11 mouse cellular contexts compared by ENCODE assay signal in the genomic region with DNA sequence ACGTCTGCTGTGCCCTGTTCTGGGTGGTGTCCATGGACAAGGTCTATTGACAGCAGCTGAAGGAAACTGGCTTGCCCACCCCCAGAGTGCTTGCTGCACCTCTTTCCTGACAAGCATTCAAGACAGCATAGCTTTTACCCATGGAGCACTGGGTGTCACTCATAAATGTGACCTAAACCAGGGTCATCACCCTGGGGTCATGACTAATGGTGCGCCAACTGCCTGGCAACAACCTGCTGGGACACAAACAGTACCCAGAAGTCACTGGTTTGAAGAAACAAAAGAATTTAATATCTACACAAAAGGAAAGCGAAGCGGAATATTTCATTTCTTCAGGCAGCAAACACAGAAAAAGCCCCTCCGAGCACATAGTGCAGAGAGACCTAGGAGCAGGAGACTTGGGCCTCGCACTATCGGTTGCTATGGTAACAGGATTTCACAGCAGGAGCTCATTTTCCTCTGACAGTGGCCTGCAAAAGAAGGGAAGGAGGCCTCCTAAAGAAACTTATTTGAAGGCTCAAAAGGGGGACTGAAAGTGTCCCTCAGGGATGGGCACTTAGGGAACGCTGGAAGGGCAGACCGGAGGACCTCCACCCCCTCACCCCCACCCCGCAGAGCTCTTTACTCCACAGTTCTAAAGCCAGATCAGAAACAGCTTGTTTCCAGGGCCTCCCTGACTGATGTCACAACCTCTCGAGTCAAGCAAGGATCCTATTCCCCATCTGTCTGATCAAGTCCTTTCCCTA. TPM values are rescaled to one million over a fixed set of nuclear protein-coding genes. Genes with fewer than 3 reads are reported as not detected.
DNase-seq lines count a peak whose midpoint lies in the region; ATAC-seq lines count a peak whose summit lies in the region.
"Had no signal": no experiment of that assay in that cellular context is flagged by ENCODE, and none has a peak within 500 bp of the region (broad histone marks: within the 10 kb centered on the region; RNA-seq: fewer than 3 reads in every experiment).

No protein-coding gene starts in this region.

- H3K27ac ChIP-seq in limb, embryonic 12.5 days: no peak overlapping the region
- H3K27ac ChIP-seq: embryonic facial prominence, embryonic 15.5 days had no signal

- peak; percentile 69 for DNase-seq in adrenal gland, adult 2 months
- DNase-seq in adrenal gland, postnatal 10 days: no peak
- DNase-seq in right cerebral cortex, postnatal 10 days (ENCODE audit: low spot score in 2 of 2): peak; percentile 54 to 71
- DNase-seq in right cerebral cortex, postnatal 36 days (ENCODE audit: low spot score in 2 of 2): no peak
- peak; percentile 13 for DNase-seq in yolk sac, embryonic 10.5 days (ENCODE audit: low spot score)
- DNase-seq in frontal cortex, postnatal 10 days (ENCODE audit: low spot score in 2 of 2): no peak
- DNase-seq in urinary bladder, postnatal 14 days (ENCODE audit: low spot score): no peak
- DNase-seq: lung, postnatal 4 days; spleen, adult 18-20 months had no signal

- no peaks in the 10 kb centered on the region for H3K36me3 ChIP-seq in limb, embryonic 12.5 days
- H3K36me3 ChIP-seq: embryonic facial prominence, embryonic 15.5 days had no signal

- H3K4me1 ChIP-seq in limb, embryonic 12.5 days (replicated peaks): peaks cover 29% of the 10 kb centered on the region

- WGBS in limb, embryonic 12.5 days: 28% methylated on average over 11 of the region's 11 CpGs

- ATAC-seq in limb, embryonic 12.5 days (ENCODE audit: insufficient number of reproducible peaks, insufficient read depth, low FRiP score, low TSS enrichment, low read depth): no peak

- no peak overlapping the region; the same call in 1 of the 2 replicates for H3K9ac ChIP-seq in limb, embryonic 12.5 days (replicated peaks)
- H3K9ac ChIP-seq: embryonic facial prominence, embryonic 15.5 days had no signal

- H3K4me2 ChIP-seq in limb, embryonic 12.5 days: peak overlapping the region; percentile 28
- H3K4me2 ChIP-seq: embryonic facial prominence, embryonic 15.5 days had no signal

- no peaks in the 10 kb centered on the region for H3K9me3 ChIP-seq in limb, embryonic 12.5 days
- H3K9me3 ChIP-seq: embryonic facial prominence, embryonic 15.5 days had no signal

- H3K4me3 ChIP-seq in limb, embryonic 12.5 days (replicated peaks): no peak overlapping the region
- H3K4me3 ChIP-seq: embryonic facial prominence, embryonic 15.5 days had no signal

- peaks cover 46% of the 10 kb centered on the region for H3K27me3 ChIP-seq in limb, embryonic 12.5 days

RNA-seq across cellular contexts. Expression of a gene that starts 25.7 kb away (rescaled TPM):
- total RNA-seq in adrenal gland, adult 2 months (2021): 10 to 100 TPM; 16.6 to 18.0 TPM
- polyA plus RNA-seq in adrenal gland, adult 2 months (2012; rRNA removed): 19.6 and 20.4 TPM in 2 replicates
- total RNA-seq in adrenal gland, postnatal 10 days (2021): 10 to 100 TPM; 11.2 to 12.2 TPM
- 2.3 and 3.0 TPM in 2 replicates for polyA plus RNA-seq in limb, embryonic 12.5 days (2016; fragmentation: Nextera tagmentation; extraction: Ambion mirVana)

RNA-seq across cellular contexts. Expression of a gene that starts 35.8 kb away (rescaled TPM):
- not detected for total RNA-seq in adrenal gland, adult 2 months (2021)
- not detected in 2 replicates for polyA plus RNA-seq in adrenal gland, adult 2 months (2012; rRNA removed)
- not detected for total RNA-seq in adrenal gland, postnatal 10 days (2021)
- polyA plus RNA-seq in limb, embryonic 12.5 days (2016; fragmentation: Nextera tagmentation; extraction: Ambion mirVana): 0.23 and 0.70 TPM in 2 replicates

Comparison
In these comparisons a context has a peak if more than half of its experiments do, and no peak if none do; other contexts are left out.
1. DNase-seq: peak in adrenal gland, adult 2 months (single experiment), right cerebral cortex, postnatal 10 days (2 of 2) and yolk sac, embryonic 10.5 days (single experiment); none in adrenal gland, postnatal 10 days (single experiment), right cerebral cortex, postnatal 36 days (0 of 2), frontal cortex, postnatal 10 days (0 of 2) and urinary bladder, postnatal 14 days (single experiment).